In genomic region chr8:94272612-94273011, GRCm38 (mm10) we compare ENCODE assay signal across 32 mouse cellular contexts. TPM values are rescaled to one million over a fixed set of nuclear protein-coding genes. Genes with fewer than 3 reads are reported as not detected.
"Had no signal": no experiment of that assay in that cellular context is flagged by ENCODE, and none has a peak within 500 bp of the region (broad histone marks: within the 10 kb centered on the region; RNA-seq: fewer than 3 reads in every experiment).

No protein-coding gene starts in this region.

- H3K9me3 ChIP-seq: embryonic facial prominence, embryonic 10.5 days; embryonic facial prominence, embryonic 12.5 days; embryonic facial prominence, embryonic 13.5 days; embryonic facial prominence, embryonic 15.5 days; forebrain, embryonic 10.5 days; forebrain, embryonic 12.5 days; forebrain, embryonic 13.5 days; forebrain, embryonic 15.5 days had no signal

- H3K9ac ChIP-seq: embryonic facial prominence, embryonic 12.5 days; embryonic facial prominence, embryonic 13.5 days; embryonic facial prominence, embryonic 15.5 days; forebrain, embryonic 12.5 days; forebrain, embryonic 13.5 days; forebrain, embryonic 15.5 days; forebrain, postnatal 0 days had no signal

- H3K36me3 ChIP-seq: embryonic facial prominence, embryonic 10.5 days; embryonic facial prominence, embryonic 12.5 days; embryonic facial prominence, embryonic 13.5 days; embryonic facial prominence, embryonic 15.5 days; forebrain, embryonic 10.5 days; forebrain, embryonic 12.5 days; forebrain, embryonic 15.5 days had no signal

- DNase-seq: cerebellum, adult 2 months; cerebellum, adult 8-10 months; cerebellum, adult 9-10 months; cerebellum, adult 9-11 months; cerebellum, postnatal 10 days; cerebellum, postnatal 14 days; cerebellum, postnatal 25 days; cerebellum, postnatal 36 days; embryo, embryonic 11 days; forebrain, postnatal 0 days; gastrocnemius, adult 2 months; gastrocnemius, postnatal 10 days; gastrocnemius, postnatal 14 days; gastrocnemius, postnatal 25 days; gastrocnemius, postnatal 36 days; heart, adult 18-20 months; heart, adult 2 months had no signal

- H3K4me3 ChIP-seq: embryonic facial prominence, embryonic 10.5 days; embryonic facial prominence, embryonic 12.5 days; embryonic facial prominence, embryonic 13.5 days; embryonic facial prominence, embryonic 15.5 days; erythroblast, embryonic 14.5 days; forebrain, embryonic 10.5 days; forebrain, embryonic 12.5 days; forebrain, embryonic 13.5 days; forebrain, embryonic 15.5 days; gastrocnemius, adult 2 months; heart, adult 2 months had no signal

- H3K27me3 ChIP-seq: embryonic facial prominence, embryonic 12.5 days; embryonic facial prominence, embryonic 13.5 days; embryonic facial prominence, embryonic 15.5 days; forebrain, embryonic 12.5 days; forebrain, embryonic 13.5 days; forebrain, embryonic 15.5 days had no signal

- H3K4me2 ChIP-seq: embryonic facial prominence, embryonic 12.5 days; embryonic facial prominence, embryonic 13.5 days; embryonic facial prominence, embryonic 15.5 days; forebrain, embryonic 12.5 days; forebrain, embryonic 13.5 days; forebrain, embryonic 15.5 days had no signal

- H3K27ac ChIP-seq: embryonic facial prominence, embryonic 10.5 days; embryonic facial prominence, embryonic 12.5 days; embryonic facial prominence, embryonic 13.5 days; embryonic facial prominence, embryonic 15.5 days; forebrain, embryonic 10.5 days; forebrain, embryonic 12.5 days; forebrain, embryonic 13.5 days; forebrain, embryonic 15.5 days; gastrocnemius, adult 2 months; heart, adult 2 months had no signal

- ATAC-seq: forebrain, embryonic 13.5 days; forebrain, embryonic 14.5 days; forebrain, embryonic 15.5 days; forebrain, embryonic 16.5 days; forebrain, postnatal 0 days had no signal

RNA-seq across cellular contexts. Expression of gene Slc12a3, which starts 56.4 kb away (rescaled TPM):
- total RNA-seq: gastrocnemius, adult 2 months; gastrocnemius, adult 8-10 months; gastrocnemius, postnatal 10 days; gastrocnemius, postnatal 14 days; gastrocnemius, postnatal 25 days; gastrocnemius, postnatal 36 days; granulocyte monocyte progenitor cell, adult 5-6 weeks had no signal
- polyA plus RNA-seq: embryonic facial prominence, embryonic 10.5 days; embryonic facial prominence, embryonic 11.5 days; erythroblast, embryonic 14.5 days; forebrain, embryonic 10.5 days; forebrain, embryonic 11.5 days; forebrain, embryonic 12.5 days; forebrain, embryonic 13.5 days; forebrain, embryonic 14.5 days; forebrain, embryonic 15.5 days had no signal
